Mouse (Mus musculus): ENCODE measurements around the gene Bcl6b. TPM values are rescaled to one million over a fixed set of nuclear protein-coding genes. Genes with fewer than 3 reads are reported as not detected.
A peak's percentile ranks its signal among the peaks of the same experiment; 100 is the strongest.

The Bcl6b gene
- polyA plus RNA-seq (2015; fragmentation: Nextera tagmentation; extraction: Ambion mirVana) = 6.5 and 8.3 TPM in 2 replicates

DNA sequence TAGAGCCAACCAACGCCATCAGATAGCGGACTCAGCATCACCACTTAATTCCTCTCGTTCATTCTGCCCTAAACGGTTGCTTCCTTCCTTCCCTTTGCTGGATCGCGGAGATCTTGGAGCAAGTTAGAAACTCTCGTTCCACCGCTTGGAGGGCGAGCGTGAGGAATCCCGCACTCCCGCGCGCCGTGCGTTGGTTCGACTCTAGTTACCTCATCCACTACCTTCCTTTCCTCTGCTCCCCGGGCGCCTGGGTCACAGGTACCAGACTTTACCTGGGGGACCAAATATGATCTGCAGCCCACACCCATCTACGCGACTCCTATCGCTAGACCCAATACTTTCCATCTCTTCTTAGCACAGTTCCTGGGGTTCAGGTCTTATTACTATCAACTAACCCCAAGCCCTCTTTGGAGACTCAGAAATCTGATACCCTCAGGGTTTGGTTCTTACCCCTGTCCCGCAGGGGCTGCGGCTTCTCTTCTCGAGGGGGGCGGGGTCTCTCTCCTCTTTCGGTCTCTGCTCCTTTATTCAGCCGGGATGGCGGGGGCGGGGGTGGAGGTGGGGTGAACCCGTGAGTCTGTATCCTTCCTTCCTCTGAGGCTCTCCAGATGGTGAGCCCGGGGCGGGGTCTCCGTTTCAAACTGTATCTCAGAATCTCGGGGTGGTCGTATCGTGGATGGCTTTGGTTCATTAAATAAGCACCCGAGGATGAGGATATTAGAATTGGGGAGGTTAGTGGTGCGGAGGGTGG is at the start of gene Bcl6b:
TSS of gene Bcl6b (minus strand) at position 539 of the 751 bp plus-strand sequence.

GRCm38 (mm10) chr11:70254931-70255531 is 25.4 kb upstream of the Bcl6b start, which contains the start of gene Alox12:
Alox12 (minus strand) TSS chr11:70255353.

DNA sequence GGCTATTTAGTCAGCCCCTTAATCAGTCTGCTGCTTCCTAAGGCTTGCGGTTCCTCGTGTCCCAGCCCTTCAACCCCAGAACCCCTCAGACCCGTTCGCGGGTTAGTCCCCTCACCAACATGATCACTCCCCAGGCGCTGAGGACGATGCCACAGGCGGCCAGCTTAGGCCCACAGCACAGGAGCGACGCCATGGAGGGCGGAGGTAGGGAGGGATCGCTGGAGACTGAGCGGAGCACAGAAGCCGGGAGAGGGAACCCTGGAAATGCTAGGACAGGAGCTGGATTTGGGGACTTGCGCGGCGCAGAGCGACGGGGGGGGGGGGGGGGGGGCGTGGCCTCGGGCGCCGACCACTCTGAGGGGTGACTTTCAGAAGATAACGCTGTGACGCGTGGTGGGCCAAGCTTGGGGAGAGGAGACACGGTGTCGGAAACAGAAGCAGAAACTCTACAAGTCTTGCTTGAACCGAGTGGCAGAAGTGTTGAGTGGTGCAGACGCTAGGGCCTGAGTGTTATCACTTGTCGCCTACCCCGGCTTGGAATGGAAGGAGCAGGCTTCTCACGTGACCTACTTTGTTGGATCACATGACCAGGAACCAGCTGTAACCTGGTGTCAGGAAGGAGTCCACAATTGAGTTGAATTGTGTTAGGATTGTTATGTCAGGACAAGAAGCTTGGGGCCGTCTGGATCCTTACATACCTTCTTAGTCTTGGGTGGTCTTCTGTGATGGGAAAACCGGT is 10.1 kb upstream of the Bcl6b start, which contains the start of the genes Gm21988 and Rnasek:
TSS of gene Gm21988 (minus strand) at position 290 of the 739 bp plus-strand sequence.
TSS of gene Rnasek (minus strand) at position 302 of the 739 bp plus-strand sequence.

GRCm38 (mm10) chr11:70237457-70238167 is 8.0 kb upstream of the Bcl6b start, which contains the start of gene 0610010K14Rik:
0610010K14Rik (minus strand) TSS chr11:70237914.

DNA sequence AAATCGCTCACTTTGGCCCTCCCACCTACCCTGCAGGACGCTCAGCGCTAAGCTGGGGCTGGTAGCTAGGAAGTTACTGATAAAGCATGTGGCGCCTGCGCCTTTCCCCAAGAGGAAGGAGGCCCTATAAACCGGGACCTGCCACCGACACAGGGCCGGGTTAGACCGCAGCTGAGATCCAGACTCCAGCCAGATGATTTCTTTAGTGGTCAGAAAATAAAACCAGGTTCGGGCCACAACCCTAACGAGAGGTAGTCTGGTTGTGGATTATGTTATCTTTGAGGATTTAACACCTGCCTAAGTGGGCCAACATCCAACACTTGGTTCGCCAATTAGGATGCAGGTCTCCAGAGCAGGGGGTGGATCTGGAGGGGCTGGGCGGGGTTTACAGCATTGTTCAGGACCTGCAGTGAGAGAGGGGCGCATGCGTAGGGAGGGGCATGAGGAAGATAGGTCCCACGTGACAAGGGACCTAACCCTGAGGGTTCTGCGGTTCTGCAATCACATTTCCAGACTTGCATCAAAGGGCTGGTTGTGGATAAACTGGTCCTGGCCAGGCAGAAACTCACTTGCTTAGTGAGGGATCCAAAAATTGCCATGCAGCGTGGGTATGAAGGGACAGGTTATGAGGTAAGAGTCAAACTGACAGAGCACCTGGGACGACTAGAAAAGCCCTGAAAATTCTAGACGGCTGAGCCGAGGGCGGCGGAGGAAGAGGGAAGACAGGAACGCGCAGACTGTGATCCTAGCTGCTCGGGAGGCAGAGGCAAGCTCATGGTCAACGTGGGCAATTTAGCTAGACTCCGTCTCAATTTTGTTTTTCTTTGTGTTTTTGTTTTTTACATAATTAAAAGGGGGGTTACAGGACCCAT is 8.6 kb downstream of the Bcl6b start, which contains the start of gene Slc16a13:
TSS of gene Slc16a13 (minus strand) at position 334 of the 872 bp plus-strand sequence.

GRCm38 (mm10) chr11:70212423-70212822 is 17.2 kb downstream of the Bcl6b start, which contains the start of gene Slc16a11:
Slc16a11 (plus strand) TSS chr11:70212752.

MicroRNAs within 50 kb of the gene (microRNA counts, 519-probe panel; counts per million panel counts)
- microRNA mmu-miR-195 (296 counts per million, percentile 58 among the panel's probes with 10 or more counts), microRNA mmu-miR-497 (1,860 counts per million, percentile 64 among the panel's probes with 10 or more counts)

Small RNAs within 50 kb of the gene (microRNA-seq; reads per million reads assigned to microRNA genes)
- gene Mir195a = 617 to 804 reads per million in 2 experiments
- gene Mir497 = 0 reads per million in 2 experiments
- gene Mir497b = 0 reads per million in 2 experiments

Other genes with a start within 250 kb of the Bcl6b start
- 42.1 and 46.1 TPM in 2 replicates for gene Ctdnep1, start 248.6 kb downstream of the Bcl6b start, polyA plus RNA-seq (2015; fragmentation: Nextera tagmentation; extraction: Ambion mirVana)
- 86.0 and 92.4 TPM in 2 replicates for gene Elp5, start 247.3 kb downstream of the Bcl6b start, polyA plus RNA-seq (2015; fragmentation: Nextera tagmentation; extraction: Ambion mirVana)
- 320 and 389 TPM in 2 replicates for gene Gabarap, start 238.7 kb downstream of the Bcl6b start, polyA plus RNA-seq (2015; fragmentation: Nextera tagmentation; extraction: Ambion mirVana)
- gene Phf23, start 234.0 kb downstream of the Bcl6b start, polyA plus RNA-seq (2015; fragmentation: Nextera tagmentation; extraction: Ambion mirVana) = 31.1 and 33.7 TPM in 2 replicates
- 11.2 and 11.8 TPM in 2 replicates for gene Dvl2, start 229.2 kb downstream of the Bcl6b start, polyA plus RNA-seq (2015; fragmentation: Nextera tagmentation; extraction: Ambion mirVana)
- 311 and 331 TPM in 2 replicates for gene Acadvl, start 214.4 kb downstream of the Bcl6b start, polyA plus RNA-seq (2015; fragmentation: Nextera tagmentation; extraction: Ambion mirVana)
- 3.3 and 5.3 TPM in 2 replicates for gene Dlg4, start 212.9 kb downstream of the Bcl6b start, polyA plus RNA-seq (2015; fragmentation: Nextera tagmentation; extraction: Ambion mirVana)
- gene Asgr1, start 175.7 kb downstream of the Bcl6b start, polyA plus RNA-seq (2015; fragmentation: Nextera tagmentation; extraction: Ambion mirVana) = 0.13 and 0.21 TPM in 2 replicates
- gene Asgr2, start 137.2 kb downstream of the Bcl6b start, polyA plus RNA-seq (2015; fragmentation: Nextera tagmentation; extraction: Ambion mirVana) = 0.23 and 0.68 TPM in 2 replicates
- 8.2 and 9.7 TPM in 2 replicates for gene Mgl2, start 99.5 kb downstream of the Bcl6b start, polyA plus RNA-seq (2015; fragmentation: Nextera tagmentation; extraction: Ambion mirVana)
- 4.7 and 11.4 TPM in 2 replicates for gene Clec10a, start 73.6 kb downstream of the Bcl6b start, polyA plus RNA-seq (2015; fragmentation: Nextera tagmentation; extraction: Ambion mirVana)
- gene Slc16a11, start 17.0 kb downstream of the Bcl6b start, polyA plus RNA-seq (2015; fragmentation: Nextera tagmentation; extraction: Ambion mirVana) = 0.37 and 0.59 TPM in 2 replicates
- 1.3 and 2.4 TPM in 2 replicates for gene Slc16a13, start 8.7 kb downstream of the Bcl6b start, polyA plus RNA-seq (2015; fragmentation: Nextera tagmentation; extraction: Ambion mirVana)
- gene 0610010K14Rik, start 8.1 kb upstream of the Bcl6b start, polyA plus RNA-seq (2015; fragmentation: Nextera tagmentation; extraction: Ambion mirVana) = 70.9 and 85.5 TPM in 2 replicates
- gene Gm21988, start 10.0 kb upstream of the Bcl6b start, polyA plus RNA-seq (2015; fragmentation: Nextera tagmentation; extraction: Ambion mirVana) = 6.0 and 7.6 TPM in 2 replicates
- 228 and 235 TPM in 2 replicates for gene Rnasek, start 10.0 kb upstream of the Bcl6b start, polyA plus RNA-seq (2015; fragmentation: Nextera tagmentation; extraction: Ambion mirVana)
- gene Alox12, start 25.6 kb upstream of the Bcl6b start, polyA plus RNA-seq (2015; fragmentation: Nextera tagmentation; extraction: Ambion mirVana) = 0.91 and 1.7 TPM in 2 replicates
- gene Alox12e, start 92.8 kb upstream of the Bcl6b start, polyA plus RNA-seq (2015; fragmentation: Nextera tagmentation; extraction: Ambion mirVana) = 0.21 and 0.27 TPM in 2 replicates
- 0.08 and 0.12 TPM in 2 replicates for gene Alox15, start 122.2 kb upstream of the Bcl6b start, polyA plus RNA-seq (2015; fragmentation: Nextera tagmentation; extraction: Ambion mirVana)
- gene Pelp1, start 180.2 kb upstream of the Bcl6b start, polyA plus RNA-seq (2015; fragmentation: Nextera tagmentation; extraction: Ambion mirVana) = 11.7 and 12.6 TPM in 2 replicates
- 8.7 and 12.3 TPM in 2 replicates for gene Arrb2, start 202.8 kb upstream of the Bcl6b start, polyA plus RNA-seq (2015; fragmentation: Nextera tagmentation; extraction: Ambion mirVana)
- gene Med11, start 222.1 kb upstream of the Bcl6b start, polyA plus RNA-seq (2015; fragmentation: Nextera tagmentation; extraction: Ambion mirVana) = 13.6 and 16.3 TPM in 2 replicates
- 0.30 and 0.38 TPM in 2 replicates for gene Zmynd15, start 229.6 kb upstream of the Bcl6b start, polyA plus RNA-seq (2015; fragmentation: Nextera tagmentation; extraction: Ambion mirVana)
- 2.9 and 3.2 TPM in 2 replicates for gene Cxcl16, start 230.2 kb upstream of the Bcl6b start, polyA plus RNA-seq (2015; fragmentation: Nextera tagmentation; extraction: Ambion mirVana)